ENCODE assay signal across 15 mouse cellular contexts in the genomic region with DNA sequence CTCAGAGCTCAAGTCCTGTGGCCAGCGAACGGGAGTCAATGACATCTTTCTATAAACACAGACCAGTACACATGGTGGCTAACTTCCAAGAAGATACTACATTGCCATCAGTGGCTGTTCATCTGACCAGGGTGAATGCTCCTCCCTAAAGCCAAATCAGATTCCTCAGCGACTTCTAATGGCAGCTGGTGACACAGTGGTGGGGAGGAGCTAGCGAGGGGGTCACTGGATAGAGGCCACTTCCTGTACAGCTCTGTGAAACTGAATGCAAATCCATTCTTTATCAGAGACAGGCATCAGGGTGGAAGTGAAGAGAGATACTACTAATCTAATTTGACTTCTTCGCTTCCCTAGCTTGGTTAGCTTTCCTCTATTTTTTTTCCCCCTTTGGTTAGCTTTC. TPM values are rescaled to one million over a fixed set of nuclear protein-coding genes. Genes with fewer than 3 reads are reported as not detected.
A peak's percentile ranks its signal among the peaks of the same experiment; 100 is the strongest.
DNase-seq lines count a peak whose midpoint lies in the region; ATAC-seq and TF ChIP-seq lines count a peak whose summit lies in the region.
"Had no signal": no experiment of that assay in that cellular context is flagged by ENCODE, and none has a peak within 500 bp of the region (broad histone marks: within the 10 kb centered on the region; RNA-seq: fewer than 3 reads in every experiment).

No protein-coding gene starts in this region.

- H3K27me3 ChIP-seq in heart, embryonic 10.5 days (ENCODE audit: insufficient read depth, poor library complexity, severe bottlenecking), result no peaks in the 10 kb centered on the region
- no peaks in the 10 kb centered on the region for H3K27me3 ChIP-seq in lung, embryonic 14.5 days (ENCODE audit: insufficient read depth, low read length)
- H3K27me3 ChIP-seq in G1E (ENCODE audit: insufficient read depth, low read length), result no peaks in the 10 kb centered on the region
- no peaks in the 10 kb centered on the region for H3K27me3 ChIP-seq in liver, postnatal 0 days (ENCODE audit: insufficient read depth, low read length)
- H3K27me3 ChIP-seq: embryonic facial prominence, embryonic 15.5 days; limb, embryonic 15.5 days had no signal

- TF ChIP-seq CTCF in lung, embryonic 14.5 days (IDR thresholded peaks at IDR 0.05; ENCODE audit: low read depth), result no peak
- TF ChIP-seq CTCF in G1E (IDR thresholded peaks at IDR 0.05; ENCODE audit: low read depth, low read length), result no peak
- TF ChIP-seq CTCF in liver, postnatal 0 days (IDR thresholded peaks at IDR 0.05; ENCODE audit: low read depth), result no peak

- H3K9me3 ChIP-seq in heart, embryonic 10.5 days, result no peaks in the 10 kb centered on the region
- no peaks in the 10 kb centered on the region for H3K9me3 ChIP-seq in lung, embryonic 14.5 days (ENCODE audit: low read depth, low read length)
- H3K9me3 ChIP-seq in G1E (replicated peaks), result no peaks in the 10 kb centered on the region
- H3K9me3 ChIP-seq in liver, postnatal 0 days (ENCODE audit: low read length), result no peaks in the 10 kb centered on the region
- H3K9me3 ChIP-seq: embryonic facial prominence, embryonic 15.5 days; forebrain, embryonic 10.5 days; limb, embryonic 15.5 days; midbrain, embryonic 10.5 days had no signal

- DNase-seq in heart, adult 11 months, result peak; percentile 89
- DNase-seq in heart, embryonic 10.5 days (ENCODE audit: low spot score), result no peak
- peak; percentile 32 for DNase-seq in lung, embryonic 14.5 days
- no peak for DNase-seq in lung, adult 18-20 months
- peak; percentile 53 for DNase-seq in G1E (ENCODE audit: low spot score)
- no peak for DNase-seq in liver, postnatal 0 days
- DNase-seq in left cerebral cortex, adult 18-20 months (ENCODE audit: low spot score in 2 of 2), result no peak
- DNase-seq: embryo, embryonic 11 days; gastrocnemius, postnatal 10 days; right cerebral cortex, postnatal 14 days; thymus, postnatal 25 days had no signal

- TF ChIP-seq EP300 in liver, postnatal 0 days (IDR thresholded peaks at IDR 0.05; ENCODE audit: low read depth), result no peak

- no peak overlapping the region for H3K4me2 ChIP-seq in lung, embryonic 14.5 days
- H3K4me2 ChIP-seq in liver, postnatal 0 days (ENCODE audit: low read depth, low read length), result no peak overlapping the region
- H3K4me2 ChIP-seq: embryonic facial prominence, embryonic 15.5 days; limb, embryonic 15.5 days had no signal

- H3K4me1 ChIP-seq in heart, embryonic 10.5 days, result peaks cover 4% of the 10 kb centered on the region
- H3K4me1 ChIP-seq in lung, embryonic 14.5 days (ENCODE audit: insufficient read depth), result no peaks in the 10 kb centered on the region
- peaks cover 80% of the 10 kb centered on the region for H3K4me1 ChIP-seq in G1E (ENCODE audit: insufficient read depth, low read depth, low read length)
- peaks cover 3% of the 10 kb centered on the region; the same call in 1 of the 2 replicates for H3K4me1 ChIP-seq in liver, postnatal 0 days (ENCODE audit: insufficient read depth)
- H3K4me1 ChIP-seq: embryonic facial prominence, embryonic 15.5 days; limb, embryonic 15.5 days had no signal

- WGBS in heart, embryonic 10.5 days, result 82% methylated on average over 5 of the region's 5 CpGs
- 61% methylated on average over 5 of the region's 5 CpGs for WGBS in lung, embryonic 14.5 days
- 58% methylated on average over 5 of the region's 5 CpGs for WGBS in liver, postnatal 0 days (ENCODE audit: insufficient replicate concordance)

- no peak overlapping the region for H3K4me3 ChIP-seq in heart, embryonic 10.5 days
- H3K4me3 ChIP-seq in lung, embryonic 14.5 days (ENCODE audit: low read depth, low read length), result no peak overlapping the region
- no peak overlapping the region; the same call in 1 of the 2 replicates for H3K4me3 ChIP-seq in G1E (ENCODE audit: low read depth, low read length)
- no peak overlapping the region for H3K4me3 ChIP-seq in liver, postnatal 0 days (ENCODE audit: low read depth, low read length)
- H3K4me3 ChIP-seq: embryonic facial prominence, embryonic 15.5 days; forebrain, embryonic 10.5 days; limb, embryonic 15.5 days; midbrain, embryonic 10.5 days had no signal

- H3K27ac ChIP-seq in heart, embryonic 10.5 days, result no peak overlapping the region
- H3K27ac ChIP-seq in lung, embryonic 14.5 days (ENCODE audit: low read depth), result no peak overlapping the region
- peak overlapping the region; percentile 55 for H3K27ac ChIP-seq in liver, postnatal 0 days (ENCODE audit: low read depth)
- H3K27ac ChIP-seq: embryonic facial prominence, embryonic 15.5 days; forebrain, embryonic 10.5 days; limb, embryonic 15.5 days; midbrain, embryonic 10.5 days had no signal

- no peaks in the 10 kb centered on the region for H3K36me3 ChIP-seq in heart, embryonic 10.5 days
- no peaks in the 10 kb centered on the region for H3K36me3 ChIP-seq in lung, embryonic 14.5 days (ENCODE audit: insufficient read depth)
- peaks cover 39% of the 10 kb centered on the region for H3K36me3 ChIP-seq in G1E (replicated peaks)
- H3K36me3 ChIP-seq in liver, postnatal 0 days (replicated peaks; ENCODE audit: insufficient read depth, low read length), result peaks cover 2% of the 10 kb centered on the region; the same call in 1 of the 2 replicates
- H3K36me3 ChIP-seq: embryonic facial prominence, embryonic 15.5 days; forebrain, embryonic 10.5 days; midbrain, embryonic 10.5 days had no signal

- peak; percentile 54 for ATAC-seq in lung, embryonic 14.5 days (ENCODE audit: insufficient read depth)
- ATAC-seq in G1E (ENCODE audit: extremely low read depth, insufficient number of reproducible peaks, low FRiP score, poor library complexity, severe bottlenecking), result peak; percentile 65
- peak; percentile 83 for ATAC-seq in liver, postnatal 0 days

- no peak overlapping the region for H3K9ac ChIP-seq in lung, embryonic 14.5 days
- H3K9ac ChIP-seq in liver, postnatal 0 days (replicated peaks), result no peak overlapping the region
- H3K9ac ChIP-seq: embryonic facial prominence, embryonic 15.5 days; limb, embryonic 15.5 days had no signal

RNA-seq across cellular contexts. Expression of a gene that starts 57.5 kb away (rescaled TPM):
- polyA plus RNA-seq in heart, embryonic 10.5 days (2016; fragmentation: Nextera tagmentation; extraction: Ambion mirVana), result 6.6 and 12.2 TPM in 2 replicates
- polyA plus RNA-seq in lung, embryonic 14.5 days (2014; fragmentation: Nextera tagmentation; extraction: Ambion mirVana), result 3.4 and 3.7 TPM in 2 replicates
- total RNA-seq in G1E (2014; fragmentation: Nextera tagmentation) (66.2 and 85.0 TPM in 2 replicates), G1E (2017) (139 and 164 TPM in 2 replicates)
- 4.3 and 7.0 TPM in 2 replicates for polyA plus RNA-seq in G1E (2012)
- polyA plus RNA-seq in liver, postnatal 0 days (2015; fragmentation: Nextera tagmentation; extraction: Ambion mirVana), result 29.6 and 35.5 TPM in 2 replicates
- total RNA-seq in left cerebral cortex, adult 18-20 months (2021), result 10 to 100 TPM; 10.5 to 10.8 TPM

Comparison
In these comparisons a context has a peak if more than half of its experiments do, and no peak if none do; other contexts are left out.
1. DNase-seq: peak in heart, adult 11 months (single experiment), lung, embryonic 14.5 days (single experiment) and G1E (single experiment); none in heart, embryonic 10.5 days (single experiment), lung, adult 18-20 months (0 of 2), liver, postnatal 0 days (single experiment) and left cerebral cortex, adult 18-20 months (0 of 2).
2. Peak in every context shown above with its lines, with median percentiles within 50 percentile points of each other: ATAC-seq.